Mouse (Mus musculus): ENCODE measurements around the gene Ube2i. TPM values are rescaled to one million over a fixed set of nuclear protein-coding genes. Genes with fewer than 3 reads are reported as not detected.

Ube2i gene
- polyA plus RNA-seq, 1 experiment from 2014 or later: 501 TPM

GRCm38 (mm10) chr17:25220746-25221145, 53.7 kb downstream of the Ube2i start:
- peaks cover 8% of the 10 kb centered on the region; the same call in 1 of the 2 replicates for H3K4me1 ChIP-seq (replicated peaks; ENCODE audit: insufficient read depth, low read length)
- ATAC-seq (replicated peaks; ENCODE audit: low FRiP score, low read depth) (no peak), DNase-seq (ENCODE audit: low spot score) (no peak)
- no peaks in the 10 kb centered on the region for H3K9me3 ChIP-seq (replicated peaks; ENCODE audit: low read length)
- no peak overlapping the region for H3K4me2 ChIP-seq (ENCODE audit: low read length)
- H3K36me3 ChIP-seq (ENCODE audit: insufficient read depth, low read length): peaks cover 19% of the 10 kb centered on the region; the same call in 1 of the 2 replicates
- H3K27me3 ChIP-seq (ENCODE audit: insufficient read depth, low read length): no peaks in the 10 kb centered on the region
- no peak overlapping the region for H3K4me3 ChIP-seq (replicated peaks; ENCODE audit: low read depth, low read length)
- no peak overlapping the region for H3K27ac ChIP-seq
- no peak overlapping the region for H3K9ac ChIP-seq (ENCODE audit: low read depth, low read length)
- 76% methylated on average over 1 of the region's 1 CpGs for WGBS
- no peak for TF ChIP-seq CTCF (IDR thresholded peaks at IDR 0.05; ENCODE audit: low read depth)

- Histone ChIP-seq H3K27ac (no peak overlapping the region), H3K9me3 (replicated peaks; ENCODE audit: low read length) (no peaks in the 10 kb centered on the region), H3K36me3 (ENCODE audit: insufficient read depth, low read length) (peaks cover 28% of the 10 kb centered on the region; the same call in 1 of the 2 replicates), H3K27me3 (ENCODE audit: insufficient read depth, low read length) (no peaks in the 10 kb centered on the region), H3K4me2 (ENCODE audit: low read length) (no peak overlapping the region), H3K4me3 (replicated peaks; ENCODE audit: low read depth, low read length) (no peak overlapping the region), H3K9ac (ENCODE audit: low read depth, low read length) (no peak overlapping the region), H3K4me1 (replicated peaks; ENCODE audit: insufficient read depth, low read length) (peaks cover 8% of the 10 kb centered on the region; the same call in 1 of the 2 replicates)
- ATAC-seq (replicated peaks; ENCODE audit: low FRiP score, low read depth): no peak
- 91% methylated on average over 15 of the region's 15 CpGs for WGBS
- no peak for TF ChIP-seq CTCF (IDR thresholded peaks at IDR 0.05; ENCODE audit: low read depth)
- DNase-seq (ENCODE audit: low spot score): no peak
Measured at GRCm38 (mm10) chr17:25219492-25220295, 54.7 kb downstream of the Ube2i start.

GRCm38 (mm10) chr17:25218967-25219366, 55.5 kb downstream of the Ube2i start:
- no peak overlapping the region for H3K9ac ChIP-seq (ENCODE audit: low read depth, low read length)
- H3K27ac ChIP-seq: no peak overlapping the region
- DNase-seq (ENCODE audit: low spot score) (no peak), ATAC-seq (replicated peaks; ENCODE audit: low FRiP score, low read depth) (no peak)
- WGBS: 92% methylated on average over 9 of the region's 9 CpGs
- H3K27me3 ChIP-seq (ENCODE audit: insufficient read depth, low read length): no peaks in the 10 kb centered on the region
- no peak overlapping the region for H3K4me3 ChIP-seq (replicated peaks; ENCODE audit: low read depth, low read length)
- TF ChIP-seq CTCF (IDR thresholded peaks at IDR 0.05; ENCODE audit: low read depth): no peak
- peaks cover 8% of the 10 kb centered on the region; the same call in 1 of the 2 replicates for H3K4me1 ChIP-seq (replicated peaks; ENCODE audit: insufficient read depth, low read length)
- no peak overlapping the region for H3K4me2 ChIP-seq (ENCODE audit: low read length)
- H3K36me3 ChIP-seq (ENCODE audit: insufficient read depth, low read length): peaks cover 35% of the 10 kb centered on the region
- H3K9me3 ChIP-seq (replicated peaks; ENCODE audit: low read length): no peaks in the 10 kb centered on the region

- no peak for ATAC-seq (replicated peaks; ENCODE audit: low FRiP score, low read depth)
- Histone ChIP-seq H3K4me1 (replicated peaks; ENCODE audit: insufficient read depth, low read length) (no peaks in the 10 kb centered on the region), H3K36me3 (ENCODE audit: insufficient read depth, low read length) (peaks cover 53% of the 10 kb centered on the region), H3K4me2 (ENCODE audit: low read length) (no peak overlapping the region), H3K4me3 (replicated peaks; ENCODE audit: low read depth, low read length) (no peak overlapping the region), H3K9ac (ENCODE audit: low read depth, low read length) (no peak overlapping the region), H3K27ac (no peak overlapping the region), H3K9me3 (replicated peaks; ENCODE audit: low read length) (no peaks in the 10 kb centered on the region), H3K27me3 (ENCODE audit: insufficient read depth, low read length) (no peaks in the 10 kb centered on the region)
- no peak for DNase-seq (ENCODE audit: low spot score)
- no peak for TF ChIP-seq CTCF (IDR thresholded peaks at IDR 0.05; ENCODE audit: low read depth)
- WGBS: 85% methylated on average over 3 of the region's 3 CpGs
Measured at GRCm38 (mm10) chr17:25215431-25215830, 59.0 kb downstream of the Ube2i start.

Small RNA genes within 50 kb of the gene (microRNA-seq; reads per million reads assigned to microRNA genes)
- 1.6 reads per million for gene Mir3547

Other genes with a start within 250 kb of the Ube2i start
- gene Tmem204, start 191.0 kb downstream of the Ube2i start, polyA plus RNA-seq (2015; fragmentation: Nextera tagmentation; extraction: Ambion mirVana): 54.5 and 59.9 TPM in 2 replicates
- 24.2 and 24.7 TPM in 2 replicates for gene Telo2, start 158.7 kb downstream of the Ube2i start, polyA plus RNA-seq (2015; fragmentation: Nextera tagmentation; extraction: Ambion mirVana)
- gene Ptx4, start 153.9 kb downstream of the Ube2i start, polyA plus RNA-seq (2015; fragmentation: Nextera tagmentation; extraction: Ambion mirVana): not detected in 2 replicates
- gene Clcn7, start 141.2 kb downstream of the Ube2i start, polyA plus RNA-seq (2015; fragmentation: Nextera tagmentation; extraction: Ambion mirVana): 14.7 and 17.2 TPM in 2 replicates
- not detected in 2 replicates for gene Ccdc154, start 112.2 kb downstream of the Ube2i start, polyA plus RNA-seq (2015; fragmentation: Nextera tagmentation; extraction: Ambion mirVana)
- not detected in 2 replicates for gene Gm38655, start 99.2 kb downstream of the Ube2i start, polyA plus RNA-seq (2015; fragmentation: Nextera tagmentation; extraction: Ambion mirVana)
- gene BC003965, start 90.1 kb downstream of the Ube2i start, polyA plus RNA-seq (2015; fragmentation: Nextera tagmentation; extraction: Ambion mirVana): 31.6 and 32.1 TPM in 2 replicates
- 7.0 and 7.5 TPM in 2 replicates for gene Unkl, start 86.2 kb downstream of the Ube2i start, polyA plus RNA-seq (2015; fragmentation: Nextera tagmentation; extraction: Ambion mirVana)
- 68.8 and 71.2 TPM in 2 replicates for gene Gnptg, start 34.5 kb downstream of the Ube2i start, polyA plus RNA-seq (2015; fragmentation: Nextera tagmentation; extraction: Ambion mirVana)
- 50.1 and 52.3 TPM in 2 replicates for gene Tsr3, start 34.5 kb downstream of the Ube2i start, polyA plus RNA-seq (2015; fragmentation: Nextera tagmentation; extraction: Ambion mirVana)
- gene Baiap3, start 18.3 kb downstream of the Ube2i start, polyA plus RNA-seq (2015; fragmentation: Nextera tagmentation; extraction: Ambion mirVana): 1.0 and 1.5 TPM in 2 replicates
- gene Prss34, start 23.8 kb upstream of the Ube2i start, polyA plus RNA-seq (2015; fragmentation: Nextera tagmentation; extraction: Ambion mirVana): 0.09 and 0.18 TPM in 2 replicates
- gene Prss28, start 34.0 kb upstream of the Ube2i start, polyA plus RNA-seq (2015; fragmentation: Nextera tagmentation; extraction: Ambion mirVana): not detected in 2 replicates
- gene Prss29, start 44.0 kb upstream of the Ube2i start, polyA plus RNA-seq (2015; fragmentation: Nextera tagmentation; extraction: Ambion mirVana): not detected in 2 replicates
- gene Tpsab1, start 70.9 kb upstream of the Ube2i start, polyA plus RNA-seq (2015; fragmentation: Nextera tagmentation; extraction: Ambion mirVana): 0.19 and 0.55 TPM in 2 replicates
- gene Tpsb2, start 91.7 kb upstream of the Ube2i start, polyA plus RNA-seq (2015; fragmentation: Nextera tagmentation; extraction: Ambion mirVana): 1.5 and 4.2 TPM in 2 replicates
- 0.18 and 0.41 TPM in 2 replicates for gene Tpsg1, start 94.7 kb upstream of the Ube2i start, polyA plus RNA-seq (2015; fragmentation: Nextera tagmentation; extraction: Ambion mirVana)
- 1.2 and 1.7 TPM in 2 replicates for gene Cacna1h, start 159.2 kb upstream of the Ube2i start, polyA plus RNA-seq (2015; fragmentation: Nextera tagmentation; extraction: Ambion mirVana)
- 0.14 TPM in 1 of 2 replicates, not detected in the other for gene Tekt4, start 180.0 kb upstream of the Ube2i start, polyA plus RNA-seq (2015; fragmentation: Nextera tagmentation; extraction: Ambion mirVana)
- gene Sstr5, start 222.7 kb upstream of the Ube2i start, polyA plus RNA-seq (2015; fragmentation: Nextera tagmentation; extraction: Ambion mirVana): not detected in 2 replicates